Mouse (Mus musculus) ES-Bruce4 (cell line): ENCODE data around the gene Ankrd26.

Experiments
- CTCF ChIP-seq: IDR thresholded peaks from one replicate; pipeline ENCODE4 v1.8.1; 2011; ENCODE audit warnings: low read depth, low read length
- EP300 ChIP-seq: IDR thresholded peaks from 2 replicates; pipeline ENCODE4 v1.6.1; 2011; ENCODE audit warnings: low read depth, low read length; ENCODE audit not compliant: insufficient read depth

- TF ChIP-seq CTCF (no peak), EP300 (no peak)
Measured at GRCm38 (mm10) chr6:118535321-118535720, 26.7 kb downstream of the Ankrd26 start.
